Mouse (Mus musculus) small intestine, adult 10 weeks (tissue): Measurements from ENCODE around the gene Rcan1. TPM values are rescaled to one million over a fixed set of nuclear protein-coding genes. Genes with fewer than 3 reads are reported as not detected.

Source experiments
- polyA plus RNA-seq: library from polyadenylated mRNA; stranded (reverse); fragments of 350-450 nt; fragmentation: Illumina TruSeq; extraction: RNeasy Lipid Tissue Mini Kit (QIAGEN cat#74804); gene quantifications from one replicate; pipeline ENCODE4 v1.2.3, GENCODE M21; 2014; ENCODE audit warnings: low replicate concordance

The Rcan1 gene
- polyA plus RNA-seq: 11.8 TPM

GRCm38 (mm10) chr16:92470706-92471105 lies at the start of gene Rcan1:
TSS of gene Rcan1 (minus strand) at chr16:92470867.

DNA sequence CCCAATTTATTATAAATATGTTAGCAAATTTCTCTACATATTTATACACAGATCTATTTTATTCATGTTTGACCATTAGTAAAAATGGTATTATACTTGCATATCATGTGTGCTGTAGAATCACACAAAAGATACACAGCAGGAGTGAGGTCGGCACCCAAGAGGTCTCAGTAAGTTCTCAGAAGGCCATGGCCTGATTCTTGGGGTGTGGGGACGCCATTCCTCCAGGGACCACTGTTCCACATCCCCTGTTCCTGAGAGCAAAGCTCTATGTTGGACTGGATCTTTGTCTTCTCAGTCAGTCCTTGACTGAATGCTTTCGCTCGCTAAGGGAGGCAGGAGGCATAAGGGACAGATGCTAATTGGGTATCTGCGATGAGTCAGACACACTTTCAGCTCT lies 14.8 kb upstream of the Rcan1 start, which contains the start of gene Clic6:
Clic6 (plus strand) TSS at position 301 of the 400 bp plus-strand sequence.

GRCm38 (mm10) chr16:92359229-92359628 lies 111.4 kb downstream of the Rcan1 start, which contains the start of gene Kcne1:
TSS of gene Kcne1 (minus strand) at chr16:92359468.

Other genes starting within 250 kb of the Rcan1 start
- not detected for gene Kcne2, start 178.5 kb downstream of the Rcan1 start, polyA plus RNA-seq
- gene Smim11, start 169.6 kb downstream of the Rcan1 start, polyA plus RNA-seq: 56.3 TPM
- gene Fam243, start 149.4 kb downstream of the Rcan1 start, polyA plus RNA-seq: not detected
- gene Kcne1, start 111.4 kb downstream of the Rcan1 start, polyA plus RNA-seq: not detected
- 14.9 TPM for gene Clic6, start 14.9 kb upstream of the Rcan1 start, polyA plus RNA-seq